Mouse (Mus musculus) heart, adult 18-20 months (tissue): Measurements from ENCODE around the gene Med17. TPM values are rescaled to one million over a fixed set of nuclear protein-coding genes. Genes with fewer than 3 reads are reported as not detected.
"Not testable (repeated sequence)": the region's sequence is repeated elsewhere in the genome, so short reads cannot be mapped to it uniquely, and the experiment has no call there.

Experiments used
- DNase-seq, 2 experiments: peaks; one replicate each; pipeline ENCODE4 v3.0.0; 2021 to 2022; ENCODE audit warnings: mixed read lengths in 1 of 2
- long read RNA-seq, 2 experiments: library from polyadenylated mRNA; stranded (forward); transcript quantifications; one replicate each; pipeline ENCODE4 v2.0.0; 2021
- total RNA-seq, 2 experiments: library from RNA; stranded (reverse); gene quantifications; 2 replicates each; pipeline ENCODE4 v1.2.3; 2021

The Med17 gene
- 10 to 100 TPM; 13.1 to 17.7 TPM for total RNA-seq
- long read RNA-seq, experiment 1, transcript Med17-201 (12 exons, 3,964 nt), result major isoform, 11 of 14 reads
- long read RNA-seq, experiment 1, partial matches to known transcripts, result 0 of 14 reads
- long read RNA-seq, experiment 1, other reads (novel, unspliced or antisense), result 3 of 14 reads
- long read RNA-seq, experiment 2, partial matches to known transcripts, result 0 of 5 reads
- long read RNA-seq, experiment 2, other reads (novel, unspliced or antisense), result 2 of 5 reads

DNA sequence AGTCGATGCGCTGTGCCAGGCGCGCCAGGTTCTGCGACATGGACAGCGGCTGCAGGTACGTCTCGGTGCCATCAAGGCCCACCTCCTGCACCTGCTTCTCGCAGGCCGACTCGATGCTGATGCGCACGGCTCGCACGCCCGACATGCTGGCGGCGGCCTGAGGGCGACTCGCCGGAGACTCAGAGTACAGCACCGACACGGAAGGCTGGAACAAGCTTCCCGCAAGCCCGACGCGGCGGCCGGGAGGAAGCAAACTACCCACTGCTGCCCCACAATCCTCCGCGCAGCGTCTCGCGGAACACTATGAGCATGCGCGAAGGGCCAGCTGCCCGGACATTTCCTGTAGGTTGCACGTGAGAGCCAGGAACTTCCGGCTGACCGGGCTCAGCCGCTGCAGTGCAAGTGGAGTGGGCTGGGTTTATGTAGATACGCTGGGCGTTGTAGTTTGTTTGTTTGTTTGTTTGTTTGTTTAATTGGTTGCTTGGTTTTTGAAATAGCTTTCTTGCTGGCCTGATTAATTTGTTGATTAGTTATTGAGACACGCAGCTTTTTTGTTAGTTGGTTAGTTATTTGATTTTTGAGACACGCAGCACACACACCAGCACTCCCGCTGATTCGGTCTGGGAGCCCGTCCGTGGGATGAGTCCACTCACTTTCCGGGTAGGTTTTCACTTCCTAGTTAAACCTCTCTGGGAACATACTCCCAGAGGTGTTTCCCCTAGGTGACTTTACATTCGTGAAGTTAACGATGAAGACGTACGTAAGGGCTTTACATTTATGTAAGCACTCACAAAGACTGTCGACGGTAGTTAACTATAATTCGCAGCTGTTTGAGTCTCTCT, at the start of gene Med17:
Med17 (minus strand) TSS at position 283 of the 842 bp plus-strand sequence.
- DNase-seq, result peak; percentile 96

DNA sequence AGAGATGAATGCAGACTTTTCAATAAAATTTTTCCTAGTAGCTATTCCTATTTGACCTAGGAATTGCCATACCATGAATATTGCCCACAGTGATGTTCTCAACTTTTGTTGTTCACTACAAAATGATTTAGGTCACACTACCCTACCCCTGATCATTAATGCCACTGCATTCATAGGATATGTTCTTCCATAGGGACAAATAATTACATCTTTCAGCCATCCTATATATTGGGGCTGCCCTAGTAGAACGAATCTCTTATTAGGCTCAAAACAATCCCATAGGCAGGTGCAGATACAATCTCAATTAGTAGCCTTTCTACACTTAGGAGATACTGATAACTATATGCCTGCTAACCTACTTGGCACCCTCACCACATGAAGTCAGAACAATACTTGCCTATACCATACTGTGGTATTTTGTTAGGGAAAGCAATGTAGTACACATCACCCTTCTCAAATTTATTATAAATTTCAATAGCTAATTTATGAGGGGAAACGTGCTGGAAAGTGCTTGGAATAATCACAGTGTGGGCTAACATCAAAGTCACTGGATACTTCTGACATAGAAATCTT, 38.5 kb upstream of the Med17 start:
- no peak for DNase-seq

DNA sequence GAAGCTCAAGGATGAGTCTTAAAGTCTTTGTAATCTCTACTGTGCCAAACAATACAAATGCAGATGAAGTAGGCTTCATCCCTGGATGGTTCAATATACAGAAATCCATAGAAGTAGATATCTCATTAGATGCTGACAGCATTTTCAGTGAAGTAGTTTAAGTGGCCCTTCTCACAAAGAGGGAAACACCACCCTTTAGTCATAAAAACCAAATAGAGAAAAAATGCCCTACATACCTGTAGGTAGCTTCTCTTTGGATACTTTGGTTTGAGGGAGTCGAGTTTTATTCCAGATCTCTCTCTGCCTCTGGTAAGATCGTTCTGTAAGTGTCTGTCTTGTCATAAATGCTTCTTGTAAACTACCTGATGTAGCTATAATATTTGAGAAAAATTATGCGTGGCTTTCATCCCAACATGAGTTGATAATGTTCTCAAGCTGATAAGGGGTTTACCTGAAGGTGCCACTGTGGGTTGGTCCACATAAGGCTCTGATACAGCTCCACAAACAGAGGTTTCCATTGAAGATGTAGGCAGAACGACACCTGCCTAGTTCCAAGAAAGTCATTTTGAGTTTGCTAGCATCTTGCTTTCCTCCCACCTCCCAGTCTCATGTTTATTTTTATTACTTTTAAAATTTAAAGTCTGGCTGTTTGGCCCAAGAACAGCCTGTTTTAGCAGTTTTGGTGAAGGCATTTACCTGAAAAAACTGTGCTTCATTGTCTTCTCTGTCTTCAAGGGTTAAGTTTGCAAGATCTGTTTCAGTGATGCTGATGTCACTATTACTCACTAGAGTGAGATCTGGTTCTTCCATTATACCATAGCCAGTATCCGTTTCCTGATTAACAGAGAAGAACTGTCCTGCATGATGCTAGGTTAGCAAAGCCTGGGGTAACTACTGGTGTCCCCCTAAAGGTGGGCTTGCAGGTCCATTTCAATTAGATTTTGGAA, 37.8 kb upstream of the Med17 start:
- DNase-seq, result no peak

DNA sequence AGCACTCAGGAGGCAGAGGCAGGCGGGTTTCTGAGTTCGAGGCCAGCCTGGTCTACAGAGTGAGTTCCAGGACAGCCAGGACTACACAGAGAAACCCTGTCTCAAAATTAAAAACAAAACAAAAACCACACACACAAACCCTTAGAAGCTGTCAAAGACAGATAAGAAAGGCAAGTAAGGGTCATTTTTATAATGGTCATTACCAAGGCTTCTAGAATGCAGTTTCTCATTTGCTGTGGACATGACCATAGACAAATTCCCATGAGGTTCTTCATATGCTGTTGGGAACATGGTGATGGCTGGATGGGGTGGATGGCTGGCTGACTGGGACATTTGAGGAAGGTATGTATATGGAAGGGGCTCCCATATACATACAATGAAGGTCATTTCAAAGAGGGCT, 36.6 kb upstream of the Med17 start:
- not testable (repeated sequence) for DNase-seq

DNA sequence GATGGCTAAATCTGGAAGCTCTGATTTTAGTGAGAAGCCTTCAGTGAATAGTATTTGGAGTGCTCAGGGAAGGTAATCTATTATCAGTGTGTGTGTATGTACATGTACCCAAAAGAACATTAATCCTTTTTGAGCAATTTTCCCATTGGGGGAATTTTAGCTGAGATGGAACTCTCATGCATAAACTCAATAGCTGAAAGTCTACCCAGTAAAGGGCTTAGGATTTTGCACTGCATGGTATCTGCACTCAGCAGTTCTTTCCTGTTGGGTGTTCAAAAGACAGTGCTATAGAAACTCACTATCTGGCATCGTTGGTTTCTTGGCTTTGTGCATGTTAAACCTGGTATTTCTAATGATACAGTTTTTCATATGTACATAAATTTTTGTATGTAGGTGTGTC, 34.9 kb upstream of the Med17 start:
- no peak for DNase-seq

DNA sequence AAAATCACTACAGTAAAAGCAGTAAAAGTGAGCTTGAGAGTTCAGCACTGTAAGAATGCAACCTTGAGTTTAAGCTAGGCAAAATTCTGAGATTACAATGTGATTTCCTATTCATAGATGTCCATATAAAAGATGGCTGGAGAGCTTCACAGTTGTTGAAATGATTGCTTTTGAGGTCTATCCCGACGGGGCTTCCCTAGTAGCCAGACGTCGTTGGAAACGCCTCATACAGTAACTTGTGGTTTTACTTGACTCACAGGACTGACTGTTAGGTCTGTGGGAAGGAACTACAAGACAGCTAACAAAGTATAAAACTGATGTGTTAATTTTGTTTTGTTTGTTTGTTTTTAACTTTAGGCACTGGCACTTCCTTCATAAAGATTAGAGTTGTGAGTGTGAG, 33.9 kb upstream of the Med17 start:
- DNase-seq, result no peak

DNA sequence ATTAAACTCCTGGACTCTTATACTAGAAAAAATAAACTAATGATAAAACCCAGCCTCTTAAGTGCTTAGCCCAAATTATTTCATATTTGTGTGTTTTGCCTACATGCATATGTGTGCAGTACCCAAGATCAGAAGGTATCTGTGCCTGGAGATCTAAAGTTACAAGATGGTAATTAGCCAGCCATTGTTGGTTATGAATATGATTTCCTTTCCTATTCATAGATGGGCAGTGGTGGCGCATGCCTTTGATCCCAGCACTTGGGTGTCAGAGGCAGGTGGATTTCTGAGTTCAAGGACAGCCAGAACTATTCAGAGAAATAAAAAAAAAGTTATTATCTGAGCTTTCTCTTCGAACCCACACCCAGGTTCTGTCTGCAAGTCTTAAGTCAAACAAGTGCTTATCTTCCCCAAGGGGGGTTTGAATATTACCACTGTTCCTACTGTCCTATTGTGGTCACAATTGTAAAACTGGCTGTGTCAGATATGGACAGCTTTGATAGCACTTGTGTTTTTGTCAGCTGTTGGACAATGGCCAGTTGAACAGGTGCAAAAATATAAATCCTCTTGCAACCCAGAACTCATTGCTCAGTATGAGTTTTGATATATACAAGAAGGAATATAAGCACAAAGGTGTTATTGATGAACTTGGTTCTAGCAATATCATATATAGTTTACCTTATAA, 32.5 kb upstream of the Med17 start:
- DNase-seq, result no peak

DNA sequence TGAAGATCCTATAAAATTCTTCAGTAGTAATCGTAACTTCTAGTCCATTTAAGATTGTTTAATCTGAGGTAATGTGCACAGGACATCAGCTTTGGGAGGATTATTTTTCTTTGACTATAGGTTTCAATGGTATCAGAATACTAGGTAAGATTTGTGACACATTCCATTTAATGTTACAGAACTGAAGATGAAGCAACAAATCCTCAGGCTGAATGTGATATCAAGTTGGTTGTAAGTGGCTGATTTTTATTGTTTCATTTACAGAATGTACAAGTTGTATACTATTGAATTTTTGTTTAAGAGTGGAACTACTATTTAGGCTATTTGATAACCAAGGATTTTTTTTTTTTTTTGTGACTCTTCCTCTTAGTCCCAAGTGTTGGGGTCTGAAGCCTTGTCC, 30.4 kb upstream of the Med17 start:
- no peak for DNase-seq

DNA sequence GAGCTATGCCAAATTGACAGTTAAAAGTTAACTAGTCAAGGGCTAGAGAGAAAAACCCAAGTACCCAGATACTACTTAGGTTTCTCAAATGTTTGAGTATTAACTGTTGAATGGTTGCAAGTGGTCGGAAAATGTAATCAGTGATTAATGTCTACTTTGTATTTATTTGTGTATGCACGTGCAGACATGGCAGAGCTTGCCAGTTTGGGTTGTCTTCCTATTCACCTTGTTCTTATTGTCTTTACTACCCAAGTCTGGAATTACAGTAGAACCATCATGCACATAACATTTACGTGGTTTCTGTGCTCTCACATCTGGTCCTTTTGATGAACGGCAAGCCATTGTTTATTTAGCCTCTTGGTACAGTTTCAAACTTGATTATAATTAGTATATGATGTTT, 29.7 kb upstream of the Med17 start:
- no peak for DNase-seq

DNA sequence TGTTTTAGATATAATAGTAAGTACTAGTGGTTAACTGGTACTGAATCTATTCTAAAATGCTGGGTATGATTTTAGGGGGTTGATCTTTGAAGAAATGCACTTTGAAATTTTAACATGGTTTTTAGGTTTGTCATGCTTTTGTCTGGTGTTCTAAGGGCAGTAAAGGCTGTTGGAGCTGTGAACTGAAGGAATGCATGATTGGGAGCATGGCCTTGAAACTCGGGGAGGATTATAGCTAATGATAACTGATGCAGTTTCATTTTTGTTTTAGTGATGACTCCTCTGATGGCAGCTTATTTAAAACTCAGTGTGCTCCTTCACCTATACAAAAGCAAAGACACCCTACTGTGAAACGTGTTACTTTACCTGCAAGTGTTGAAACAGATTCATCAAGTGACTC, 28.5 kb upstream of the Med17 start:
- no peak for DNase-seq

DNA sequence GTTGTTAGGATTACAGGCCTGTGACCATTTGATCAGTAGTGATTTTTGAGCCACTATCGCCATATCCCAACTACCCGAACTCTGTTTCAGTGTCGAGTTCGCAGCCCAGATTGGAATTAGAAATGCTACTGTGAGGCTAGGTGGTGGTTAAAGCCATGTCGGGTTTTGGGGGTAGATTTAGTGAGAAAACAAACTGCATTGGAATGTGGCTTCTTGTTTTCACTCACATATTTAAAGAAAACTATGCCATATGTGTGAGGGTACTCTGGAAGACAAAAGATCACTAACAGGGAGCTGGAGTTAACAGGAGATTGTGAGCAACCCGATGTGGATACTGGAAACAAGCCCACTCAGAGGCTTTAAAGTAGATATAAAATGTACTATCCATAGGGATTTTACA, 27.5 kb upstream of the Med17 start:
- peak in 1 of 2 experiments; percentile 13 for DNase-seq

DNA sequence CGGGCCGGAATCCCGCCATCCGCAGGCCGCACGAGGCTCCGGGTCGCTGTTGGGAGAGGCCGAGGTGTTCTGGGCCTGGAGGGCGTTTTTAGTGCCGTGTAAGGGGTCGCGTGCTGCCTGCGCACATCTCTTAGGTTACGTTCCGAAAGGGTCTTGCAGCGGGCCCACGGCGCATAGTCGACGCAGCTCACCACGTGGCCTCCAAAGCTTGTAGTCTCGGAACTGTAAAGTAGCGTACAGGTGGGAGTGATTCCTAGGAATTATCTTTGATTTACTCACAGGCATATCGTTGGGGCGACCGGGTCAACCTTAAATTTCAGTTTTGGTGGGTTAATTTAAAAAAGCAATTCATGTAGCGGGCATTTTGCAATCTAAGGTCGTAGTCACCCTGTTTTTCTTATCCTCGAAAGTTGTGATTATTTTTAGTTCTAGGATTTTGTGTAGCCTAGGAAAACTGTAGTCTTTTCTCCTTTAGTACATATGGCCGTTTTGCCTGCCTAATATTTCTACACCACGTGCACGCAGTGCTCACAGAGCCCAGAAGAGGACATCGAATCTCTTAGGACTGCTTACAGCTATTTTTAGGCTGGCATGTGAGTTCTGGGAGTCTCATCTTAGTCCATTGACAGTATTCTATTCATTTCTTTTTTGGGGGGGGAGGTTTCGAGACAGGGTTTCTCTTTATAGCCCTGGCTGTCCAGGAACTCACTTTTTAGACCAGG, 26.8 kb upstream of the Med17 start, which contains the start of gene 4931406C07Rik:
4931406C07Rik (minus strand) TSS at position 51 of the 722 bp plus-strand sequence.
- DNase-seq, result peak in 1 of 2 experiments; percentile 29

DNA sequence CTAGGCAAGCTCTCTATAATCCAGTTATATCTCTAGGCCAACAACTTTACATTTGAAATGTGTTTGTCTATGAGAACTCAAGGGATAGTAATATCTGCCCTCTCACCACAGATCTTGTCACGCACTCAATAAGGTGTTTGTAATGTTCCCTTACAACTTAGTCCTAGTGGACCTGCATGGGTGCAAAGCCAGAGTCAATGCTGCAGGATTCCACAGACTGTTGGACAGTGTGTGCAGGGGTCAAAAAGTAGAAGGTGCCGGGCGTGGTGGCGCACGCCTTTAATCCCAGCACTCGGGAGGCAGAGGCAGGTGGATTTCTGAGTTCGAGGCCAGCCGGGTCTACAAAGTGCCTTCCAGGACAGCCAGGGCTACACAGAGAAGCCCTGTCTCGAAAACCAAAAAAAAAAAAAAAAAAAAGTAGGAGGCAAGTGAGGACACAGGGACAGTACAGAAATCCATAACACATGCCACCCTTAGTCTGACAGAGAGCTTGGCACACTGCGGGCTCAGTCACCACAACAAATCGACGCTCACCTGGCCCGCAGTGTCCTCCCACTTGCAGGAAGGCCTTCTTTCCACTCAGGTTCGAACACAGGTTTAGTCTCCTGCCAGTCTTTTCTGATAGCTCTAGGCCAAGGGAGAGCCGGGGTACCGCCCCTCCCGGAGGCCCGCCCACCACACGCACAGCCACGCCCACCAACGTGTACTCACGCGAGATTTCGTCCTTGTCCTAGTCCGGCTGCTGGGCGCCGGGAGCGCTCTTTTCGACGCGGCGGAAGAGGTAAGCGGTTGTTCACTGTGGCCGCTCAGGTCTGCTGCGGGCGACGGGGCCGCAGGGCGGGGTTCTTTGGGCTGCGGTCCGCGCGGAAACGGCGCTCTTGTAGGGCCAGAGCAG, 26.0 kb upstream of the Med17 start, which contains the start of gene Taf1d:
Taf1d (plus strand) TSS at position 712 of the 895 bp plus-strand sequence.
- DNase-seq, result peak; percentile 97 to 100

DNA sequence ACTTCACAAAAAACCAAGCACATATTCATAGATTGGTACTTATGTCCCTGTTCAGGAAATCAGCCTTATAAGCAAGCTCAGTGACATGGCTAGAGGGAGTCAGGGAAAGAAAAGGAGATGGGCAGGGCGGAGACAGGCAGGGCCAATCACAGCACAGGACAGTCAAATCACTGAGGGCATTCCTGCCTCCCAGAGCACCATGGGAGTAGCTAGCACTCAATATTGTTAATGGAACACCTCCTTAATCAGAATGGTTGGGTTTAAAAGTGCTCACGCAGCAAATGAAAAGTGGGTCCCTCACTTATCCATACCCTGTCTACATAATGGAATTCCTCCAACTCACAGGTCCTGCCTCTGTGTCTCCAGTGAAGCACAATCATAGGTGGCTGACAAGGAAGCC, 23.1 kb upstream of the Med17 start:
- no peak for DNase-seq

DNA sequence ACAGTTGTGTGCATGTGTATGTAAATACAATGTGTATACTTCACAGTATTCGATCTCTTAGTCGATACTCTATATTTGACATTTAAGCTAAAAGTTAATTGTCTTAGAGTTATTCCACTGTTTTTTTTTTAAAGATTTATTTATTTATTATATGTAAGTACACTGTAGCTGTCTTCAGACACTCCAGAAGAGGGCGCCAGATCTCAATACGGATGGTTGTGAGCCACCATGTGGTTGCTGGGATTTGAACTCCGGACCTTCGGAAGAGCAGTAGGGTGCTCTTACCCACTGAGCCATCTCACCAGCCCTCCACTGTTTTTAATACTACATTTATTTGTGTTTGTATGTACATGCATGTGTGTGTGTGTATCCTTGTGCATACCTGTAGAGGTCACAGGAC, 22.3 kb upstream of the Med17 start:
- not testable (repeated sequence) for DNase-seq

DNA sequence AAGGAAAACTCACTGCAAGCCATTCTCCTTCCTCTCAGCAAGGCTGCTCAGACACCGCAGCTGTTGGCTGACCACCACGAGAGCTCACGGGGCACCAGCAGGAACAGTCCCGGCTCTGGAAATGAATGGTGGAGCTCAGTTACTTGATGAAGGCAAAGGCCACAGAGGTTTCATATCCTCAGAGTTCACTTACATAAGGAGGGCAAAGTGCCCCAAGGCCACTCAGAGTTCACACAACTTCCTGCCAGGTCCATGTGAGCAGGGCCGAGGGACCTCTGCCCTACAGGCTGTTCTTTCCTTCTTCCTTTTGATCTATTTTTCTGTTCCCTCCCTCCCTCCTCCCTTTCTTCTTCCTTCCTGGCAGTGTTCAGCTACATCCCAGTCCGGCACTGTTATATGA, 21.7 kb upstream of the Med17 start:
- peak; percentile 43 to 44 for DNase-seq

DNA sequence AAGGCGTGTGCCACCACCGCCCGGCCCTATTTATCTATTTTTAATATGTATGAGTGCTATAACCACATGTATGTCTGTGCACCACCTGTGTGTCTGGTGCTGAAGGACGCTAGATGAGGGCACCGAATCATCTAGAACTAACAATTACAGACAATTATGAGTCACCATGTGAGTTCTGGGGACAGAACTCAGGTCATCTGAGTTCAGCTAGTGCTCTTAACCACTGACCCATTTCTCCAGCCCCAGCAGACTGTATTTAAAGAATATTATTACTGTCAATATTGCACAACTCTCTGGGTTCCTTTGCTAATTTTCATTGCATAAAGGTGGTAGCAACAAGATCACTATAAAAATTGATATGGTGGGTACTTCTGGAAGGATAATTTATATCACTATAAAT, 20.3 kb upstream of the Med17 start:
- no peak for DNase-seq

DNA sequence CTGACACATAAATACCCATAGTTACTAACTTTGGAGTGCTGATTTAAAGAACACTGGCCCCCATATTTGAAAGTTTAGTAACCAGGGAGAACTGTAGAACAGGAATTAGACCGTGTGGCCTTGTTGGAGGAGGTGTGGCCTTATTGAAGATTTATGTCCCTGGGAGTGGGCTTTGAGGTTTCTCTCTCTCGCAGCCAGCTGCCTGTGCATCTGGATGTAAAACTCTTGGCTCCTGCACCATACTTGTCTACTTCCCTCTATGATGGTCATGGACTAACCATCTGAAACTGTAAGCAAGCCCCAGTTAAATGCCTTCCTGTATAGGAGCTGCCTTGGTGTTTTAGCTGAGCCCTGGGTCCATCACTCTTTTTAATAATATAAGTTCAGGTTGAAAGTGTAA, 18.7 kb upstream of the Med17 start:
- no peak for DNase-seq

DNA sequence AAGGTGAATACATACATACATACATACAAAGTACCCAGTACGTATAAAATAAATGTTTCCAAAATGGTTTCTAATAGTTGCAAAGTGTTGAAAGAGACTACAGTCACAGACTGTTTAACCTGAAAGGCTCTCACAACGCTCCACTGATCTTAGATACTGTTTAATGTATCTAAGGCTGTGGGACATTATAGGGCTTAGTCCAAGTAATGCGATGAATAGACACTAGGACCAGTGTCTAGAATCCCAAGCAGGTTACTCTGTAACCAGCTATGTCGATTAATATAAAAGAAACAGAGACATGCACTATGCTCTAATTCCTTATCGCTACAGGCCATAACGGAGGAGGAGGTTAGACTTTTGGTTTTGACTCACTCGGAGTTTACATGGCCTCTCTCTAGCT, 17.4 kb upstream of the Med17 start:
- no peak for DNase-seq

DNA sequence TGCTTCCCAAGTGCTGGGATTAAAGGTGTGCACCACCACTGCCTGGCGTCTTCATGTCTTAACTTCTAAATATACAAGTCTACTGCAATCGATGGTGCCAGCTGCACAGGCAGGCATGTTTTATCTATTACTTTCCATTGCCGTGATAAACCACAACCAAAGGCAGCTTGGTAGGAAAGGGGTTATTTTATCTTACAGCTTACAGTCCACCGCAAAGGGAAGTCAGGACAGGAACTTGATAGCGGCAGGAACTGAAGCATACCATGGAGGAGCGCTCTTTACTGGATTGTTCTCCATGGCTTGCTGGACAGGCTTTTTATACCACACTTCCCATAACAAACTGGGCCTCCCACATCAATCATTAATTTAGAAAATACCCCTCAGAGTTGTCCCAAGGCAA, 9.5 kb upstream of the Med17 start:
- no peak for DNase-seq
